In the genomic region with DNA sequence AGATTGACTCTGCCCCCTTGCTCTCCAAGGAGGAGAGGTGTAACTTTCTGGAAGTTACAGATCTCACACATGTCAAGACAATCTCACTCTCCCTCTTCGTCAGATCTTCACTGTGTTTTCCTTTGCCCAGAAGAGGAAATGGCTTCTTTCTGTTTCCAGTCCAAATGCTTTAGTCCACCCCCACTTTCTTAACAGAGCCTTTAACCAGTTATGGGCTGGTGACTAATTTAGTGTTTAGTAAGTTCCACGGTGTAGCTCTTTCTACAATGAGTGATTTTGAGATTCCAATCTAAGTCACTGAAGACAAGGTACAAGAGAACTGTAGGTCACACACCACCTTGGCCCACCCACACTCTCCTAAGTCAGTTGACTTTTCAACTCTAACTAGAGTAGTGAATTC, we compare ENCODE assay signal across 24 mouse cellular contexts.
"Had no signal": no experiment of that assay in that cellular context is flagged by ENCODE, and none has a peak within 500 bp of the region (broad histone marks: within the 10 kb centered on the region; RNA-seq: fewer than 3 reads in every experiment).

No protein-coding gene starts in this region.

- ATAC-seq: hindbrain, embryonic 16.5 days; inflammation-experienced regulatory T-cells, adult 6 months; intestine, embryonic 15.5 days; intestine, postnatal 0 days had no signal

- H3K4me1 ChIP-seq: heart, embryonic 10.5 days; intestine, embryonic 15.5 days; limb, embryonic 10.5 days; limb, embryonic 12.5 days had no signal

- H3K9me3 ChIP-seq: heart, embryonic 10.5 days; heart, embryonic 12.5 days; hindbrain, embryonic 10.5 days; hindbrain, embryonic 12.5 days; intestine, embryonic 15.5 days; limb, embryonic 10.5 days; limb, embryonic 12.5 days had no signal

- H3K27me3 ChIP-seq: heart, embryonic 12.5 days; hindbrain, embryonic 12.5 days; intestine, embryonic 15.5 days; limb, embryonic 12.5 days had no signal

- H3K27ac ChIP-seq: heart, embryonic 10.5 days; hindbrain, embryonic 10.5 days; hindbrain, embryonic 12.5 days; hindbrain, embryonic 14.5 days; intestine, embryonic 15.5 days; layer of hippocampus, adult 2 months; left cerebral cortex, adult 2 months; limb, embryonic 10.5 days; limb, embryonic 12.5 days had no signal

- H3K9ac ChIP-seq: heart, embryonic 12.5 days; hindbrain, embryonic 12.5 days; hindbrain, embryonic 14.5 days; intestine, embryonic 15.5 days; limb, embryonic 12.5 days had no signal

- H3K4me3 ChIP-seq: heart, embryonic 10.5 days; heart, embryonic 12.5 days; hindbrain, embryonic 10.5 days; hindbrain, embryonic 12.5 days; intestine, embryonic 15.5 days; layer of hippocampus, adult 2 months; left cerebral cortex, adult 2 months; limb, embryonic 10.5 days; limb, embryonic 12.5 days had no signal

- DNase-seq: gastrocnemius, postnatal 14 days; gastrocnemius, postnatal 36 days; heart, adult 18-20 months; heart, postnatal 10 days; heart, postnatal 4 days; kidney, adult 18-20 months; kidney, adult 8-10 months; kidney, postnatal 10 days; kidney, postnatal 25 days; kidney, postnatal 4 days; liver had no signal

- H3K36me3 ChIP-seq: heart, embryonic 10.5 days; heart, embryonic 12.5 days; hindbrain, embryonic 10.5 days; hindbrain, embryonic 12.5 days; intestine, embryonic 15.5 days; limb, embryonic 10.5 days; limb, embryonic 12.5 days had no signal

- H3K4me2 ChIP-seq: heart, embryonic 12.5 days; hindbrain, embryonic 12.5 days; hindbrain, embryonic 14.5 days; intestine, embryonic 15.5 days; limb, embryonic 12.5 days had no signal
